Mouse (Mus musculus) neural tube, embryonic 13.5 days (tissue): ENCODE data around the gene Gins2. TPM values are rescaled to one million over a fixed set of nuclear protein-coding genes. Genes with fewer than 3 reads are reported as not detected.

Source experiments
- ATAC-seq: fragments of 200-750 bp; cut with Nextera tagmentation; 2 replicates; pipeline ENCODE4 v1.8.0; 2017; ENCODE audit warnings: low read depth, mild to moderate bottlenecking, moderate TSS enrichment, moderate library complexity
- H3K27ac ChIP-seq: fragments of 300-500 bp; sonication (generic); replicated peaks from 2 replicates; pipeline ENCODE4 v1.5.1; 2015; ENCODE audit warnings: moderate library complexity, mild to moderate bottlenecking, inconsistent platforms
- H3K27me3 ChIP-seq: fragments of 300-500 bp; sonication (generic); 2 replicates; pipeline ENCODE4 v1.6.1; 2015; ENCODE audit warnings: mild to moderate bottlenecking, inconsistent platforms
- H3K36me3 ChIP-seq: fragments of 300-500 bp; sonication (generic); 2 replicates; pipeline ENCODE4 v1.6.1; 2015; ENCODE audit warnings: mild to moderate bottlenecking, inconsistent platforms
- H3K4me1 ChIP-seq: fragments of 300-500 bp; sonication (generic); replicated peaks from 2 replicates; pipeline ENCODE4 v1.6.1; 2015; ENCODE audit warnings: inconsistent platforms
- H3K4me2 ChIP-seq: fragments of 300-500 bp; sonication (generic); 2 replicates; pipeline ENCODE4 v1.6.1; 2015; ENCODE audit warnings: inconsistent platforms, mild to moderate bottlenecking, moderate library complexity
- H3K4me3 ChIP-seq: fragments of 300-500 bp; sonication (generic); 2 replicates; pipeline ENCODE4 v1.5.1; 2015; ENCODE audit warnings: mild to moderate bottlenecking, inconsistent platforms
- H3K9ac ChIP-seq: fragments of 300-500 bp; sonication (generic); 2 replicates; pipeline ENCODE4 v1.6.1; 2015; ENCODE audit warnings: moderate library complexity, mild to moderate bottlenecking, inconsistent platforms
- H3K9me3 ChIP-seq: fragments of 300-500 bp; sonication (generic); 2 replicates; pipeline ENCODE4 v1.6.1; 2016; ENCODE audit warnings: inconsistent platforms
- WGBS: fragments of 180-500 bp; shearing (Covaris S2); methylation state at CpG from one replicate; pipeline ENCODE4 v1.1.7; 2015; 5-methylcytosine and 5-hydroxymethylcytosine counted together
- polyA plus RNA-seq: library from polyadenylated mRNA; unstranded; fragments of >200 nt; fragmentation: Nextera tagmentation; extraction: Ambion mirVana; gene quantifications from 2 replicates; pipeline ENCODE4 v1.2.1, GENCODE M21; 2015

Gene Gins2
- polyA plus RNA-seq, 1 experiment from 2014 or later, result 20.1 TPM

GRCm38 (mm10) chr8:120571561-120571960 lies 17.5 kb downstream of the Gins2 start:
- 73% methylated on average over 8 of the region's 8 CpGs for WGBS
- no peak overlapping the region for H3K4me2 ChIP-seq
- H3K9ac ChIP-seq, result no peak overlapping the region
- peaks cover 99% of the 10 kb centered on the region for H3K36me3 ChIP-seq
- no peaks in the 10 kb centered on the region for H3K9me3 ChIP-seq
- peaks cover 37% of the 10 kb centered on the region for H3K4me1 ChIP-seq
- H3K27ac ChIP-seq, result no peak overlapping the region
- no peak for ATAC-seq
- H3K4me3 ChIP-seq, result no peak overlapping the region
- no peaks in the 10 kb centered on the region for H3K27me3 ChIP-seq

GRCm38 (mm10) chr8:120569939-120570715 lies 19.0 kb downstream of the Gins2 start:
- 59% methylated on average over 13 of the region's 13 CpGs for WGBS
- ATAC-seq, result no peak
- peaks cover 87% of the 10 kb centered on the region for H3K36me3 ChIP-seq

GRCm38 (mm10) chr8:120569123-120569522 lies 20.0 kb downstream of the Gins2 start:
- WGBS, result 93% methylated on average over 17 of the region's 17 CpGs
- ATAC-seq, result no peak
- Histone ChIP-seq H3K27ac (peak overlapping the region; percentile 46; the same call in 1 of the 2 replicates), H3K4me3 (no peak overlapping the region), H3K9me3 (no peaks in the 10 kb centered on the region), H3K4me2 (no peak overlapping the region), H3K9ac (no peak overlapping the region), H3K27me3 (no peaks in the 10 kb centered on the region), H3K4me1 (peaks cover 50% of the 10 kb centered on the region), H3K36me3 (peaks cover 77% of the 10 kb centered on the region)

More at GRCm38 (mm10) chr8:120569939-120570715, 19.0 kb downstream of the Gins2 start:
- H3K4me2 ChIP-seq, result no peak overlapping the region
- no peaks in the 10 kb centered on the region for H3K9me3 ChIP-seq
- H3K4me3 ChIP-seq, result no peak overlapping the region
- no peaks in the 10 kb centered on the region for H3K27me3 ChIP-seq
- H3K9ac ChIP-seq, result no peak overlapping the region; the same call in 1 of the 2 replicates
- H3K4me1 ChIP-seq, result peaks cover 40% of the 10 kb centered on the region
- peak overlapping the region; percentile 46 for H3K27ac ChIP-seq

GRCm38 (mm10) chr8:120568164-120568798 lies 20.8 kb downstream of the Gins2 start:
- no peak for ATAC-seq
- Histone ChIP-seq H3K27me3 (no peaks in the 10 kb centered on the region), H3K27ac (0 out of 2 replicates have a peak overlapping the region, but pooled peaks have one; percentile 38), H3K9me3 (no peaks in the 10 kb centered on the region), H3K36me3 (peaks cover 69% of the 10 kb centered on the region), H3K4me3 (no peak overlapping the region), H3K9ac (no peak overlapping the region), H3K4me2 (no peak overlapping the region), H3K4me1 (peaks cover 58% of the 10 kb centered on the region)
- 96% methylated on average over 37 of the region's 37 CpGs for WGBS

- H3K9ac ChIP-seq, result no peak overlapping the region
- ATAC-seq, result no peak
- H3K9me3 ChIP-seq, result no peaks in the 10 kb centered on the region
- 0 out of 2 replicates have a peak overlapping the region, but pooled peaks have one; percentile 38 for H3K27ac ChIP-seq
- 97% methylated on average over 17 of the region's 17 CpGs for WGBS
- no peaks in the 10 kb centered on the region for H3K27me3 ChIP-seq
- H3K36me3 ChIP-seq, result peaks cover 63% of the 10 kb centered on the region
- H3K4me2 ChIP-seq, result no peak overlapping the region
- no peak overlapping the region for H3K4me3 ChIP-seq
- peaks cover 64% of the 10 kb centered on the region for H3K4me1 ChIP-seq
These were observed 21.4 kb downstream of the Gins2 start for GRCm38 (mm10) chr8:120567731-120568130.

- no peak overlapping the region for H3K4me3 ChIP-seq
- H3K4me1 ChIP-seq, result peaks cover 74% of the 10 kb centered on the region
- H3K27ac ChIP-seq, result peak overlapping the region; percentile 89
These were observed 22.4 kb downstream of the Gins2 start for GRCm38 (mm10) chr8:120566681-120567080.

GRCm38 (mm10) chr8:120565151-120565711 lies 23.9 kb downstream of the Gins2 start:
- Histone ChIP-seq H3K27ac (peak overlapping the region; percentile 89), H3K27me3 (no peaks in the 10 kb centered on the region), H3K36me3 (peaks cover 39% of the 10 kb centered on the region), H3K9me3 (no peaks in the 10 kb centered on the region), H3K4me2 (no peak overlapping the region), H3K4me3 (no peak overlapping the region), H3K9ac (peak overlapping the region; percentile 13; the same call in 1 of the 2 replicates), H3K4me1 (peaks cover 83% of the 10 kb centered on the region)
- 14% methylated on average over 7 of the region's 7 CpGs for WGBS
- peak; percentile 20 for ATAC-seq

More at GRCm38 (mm10) chr8:120566681-120567080, 22.4 kb downstream of the Gins2 start:
- Histone ChIP-seq H3K36me3 (peaks cover 53% of the 10 kb centered on the region), H3K27me3 (no peaks in the 10 kb centered on the region), H3K4me2 (no peak overlapping the region), H3K9ac (peak overlapping the region; percentile 14; the same call in 1 of the 2 replicates), H3K9me3 (no peaks in the 10 kb centered on the region)
- no peak for ATAC-seq
- WGBS, result 68% methylated on average over 8 of the region's 8 CpGs

- H3K4me3 ChIP-seq, result no peak overlapping the region
- H3K9ac ChIP-seq, result peak overlapping the region; percentile 22; the same call in 1 of the 2 replicates
- WGBS, result 14% methylated on average over 20 of the region's 20 CpGs
- no peaks in the 10 kb centered on the region for H3K9me3 ChIP-seq
- ATAC-seq, result peak; percentile 53
- peaks cover 86% of the 10 kb centered on the region for H3K4me1 ChIP-seq
- peak overlapping the region; percentile 89 for H3K27ac ChIP-seq
- no peaks in the 10 kb centered on the region for H3K27me3 ChIP-seq
- peak overlapping the region; percentile 15 for H3K4me2 ChIP-seq
- H3K36me3 ChIP-seq, result peaks cover 28% of the 10 kb centered on the region
These were observed 25.0 kb downstream of the Gins2 start for GRCm38 (mm10) chr8:120563851-120564837.

- Histone ChIP-seq H3K4me1 (peaks cover 94% of the 10 kb centered on the region), H3K9ac (peak overlapping the region; percentile 22; the same call in 1 of the 2 replicates), H3K4me2 (peak overlapping the region; percentile 15), H3K36me3 (peaks cover 25% of the 10 kb centered on the region), H3K9me3 (no peaks in the 10 kb centered on the region), H3K27me3 (no peaks in the 10 kb centered on the region), H3K27ac (peak overlapping the region; percentile 89), H3K4me3 (no peak overlapping the region)
- peak; percentile 17 for ATAC-seq
- 8% methylated on average over 8 of the region's 8 CpGs for WGBS
These were observed 25.8 kb downstream of the Gins2 start for GRCm38 (mm10) chr8:120563348-120563724.

GRCm38 (mm10) chr8:120562680-120563347 lies 26.3 kb downstream of the Gins2 start:
- Histone ChIP-seq H3K27ac (peak overlapping the region; percentile 89), H3K4me2 (peak overlapping the region; percentile 15; the same call in 1 of the 2 replicates), H3K9ac (peak overlapping the region; percentile 22; the same call in 1 of the 2 replicates), H3K4me1 (peaks cover 99% of the 10 kb centered on the region), H3K9me3 (no peaks in the 10 kb centered on the region), H3K36me3 (peaks cover 20% of the 10 kb centered on the region), H3K4me3 (no peak overlapping the region), H3K27me3 (no peaks in the 10 kb centered on the region)
- no peak for ATAC-seq
- WGBS, result 79% methylated on average over 18 of the region's 18 CpGs
